Mouse (Mus musculus): ENCODE measurements around the gene Plk4. TPM values are rescaled to one million over a fixed set of nuclear protein-coding genes. Genes with fewer than 3 reads are reported as not detected.

Gene Plk4
- 39.2 and 43.2 TPM in 2 replicates for polyA plus RNA-seq (2015; fragmentation: Nextera tagmentation; extraction: Ambion mirVana)

GRCm38 (mm10) chr3:40799530-40800372 lies at the start of gene Plk4:
Gene Plk4 (plus strand): TSS chr3:40800019.

GRCm38 (mm10) chr3:40846473-40846956 lies 46.7 kb downstream of the Plk4 start, which contains the start of gene Mfsd8:
Gene Mfsd8 (minus strand): TSS chr3:40846886.

GRCm38 (mm10) chr3:40846957-40847017 lies 47.0 kb downstream of the Plk4 start, which contains the start of gene Abhd18:
Gene Abhd18 (plus strand): TSS chr3:40846970.

Other genes starting within 250 kb of the Plk4 start
- 0.08 and 0.10 TPM in 2 replicates for gene Slc25a31, start 91.2 kb upstream of the Plk4 start, polyA plus RNA-seq (2015; fragmentation: Nextera tagmentation; extraction: Ambion mirVana)
- 16.4 and 16.8 TPM in 2 replicates for gene Hspa4l, start 55.5 kb upstream of the Plk4 start, polyA plus RNA-seq (2015; fragmentation: Nextera tagmentation; extraction: Ambion mirVana)
- gene Mfsd8, start 46.9 kb downstream of the Plk4 start, polyA plus RNA-seq (2015; fragmentation: Nextera tagmentation; extraction: Ambion mirVana): 5.5 and 6.3 TPM in 2 replicates
- 5.6 and 6.1 TPM in 2 replicates for gene Abhd18, start 47.0 kb downstream of the Plk4 start, polyA plus RNA-seq (2015; fragmentation: Nextera tagmentation; extraction: Ambion mirVana)
- gene 1700034I23Rik, start 102.5 kb downstream of the Plk4 start, polyA plus RNA-seq (2015; fragmentation: Nextera tagmentation; extraction: Ambion mirVana): 0.07 TPM in 2 replicates
- gene Larp1b, start 149.8 kb downstream of the Plk4 start, polyA plus RNA-seq (2015; fragmentation: Nextera tagmentation; extraction: Ambion mirVana): 10.5 and 10.9 TPM in 2 replicates